Mouse (Mus musculus) adrenal gland, postnatal 14 days (tissue): ENCODE measurements around the gene Pole2. TPM values are rescaled to one million over a fixed set of nuclear protein-coding genes. Genes with fewer than 3 reads are reported as not detected.

Experiments used
- DNase-seq: peaks from one replicate; pipeline ENCODE4 v3.0.0; 2021; ENCODE audit warnings: mixed read lengths
- long read RNA-seq, 2 experiments: library from polyadenylated mRNA; stranded (forward); transcript quantifications; one replicate each; pipeline ENCODE4 v2.0.0; 2021
- total RNA-seq: library from RNA; stranded (reverse); gene quantifications from 2 replicates; pipeline ENCODE4 v1.2.3, GENCODE M21; 2021

Gene Pole2
- 5.3 and 5.7 TPM in 2 replicates for total RNA-seq
- long read RNA-seq, experiment 1, partial matches to known transcripts = 1 of 7 reads
- long read RNA-seq, experiment 1, other reads (novel, unspliced or antisense) = 2 of 7 reads
- long read RNA-seq, experiment 2, partial matches to known transcripts = 0 of 3 reads
- long read RNA-seq, experiment 2, other reads (novel, unspliced or antisense) = 1 of 3 reads

DNA sequence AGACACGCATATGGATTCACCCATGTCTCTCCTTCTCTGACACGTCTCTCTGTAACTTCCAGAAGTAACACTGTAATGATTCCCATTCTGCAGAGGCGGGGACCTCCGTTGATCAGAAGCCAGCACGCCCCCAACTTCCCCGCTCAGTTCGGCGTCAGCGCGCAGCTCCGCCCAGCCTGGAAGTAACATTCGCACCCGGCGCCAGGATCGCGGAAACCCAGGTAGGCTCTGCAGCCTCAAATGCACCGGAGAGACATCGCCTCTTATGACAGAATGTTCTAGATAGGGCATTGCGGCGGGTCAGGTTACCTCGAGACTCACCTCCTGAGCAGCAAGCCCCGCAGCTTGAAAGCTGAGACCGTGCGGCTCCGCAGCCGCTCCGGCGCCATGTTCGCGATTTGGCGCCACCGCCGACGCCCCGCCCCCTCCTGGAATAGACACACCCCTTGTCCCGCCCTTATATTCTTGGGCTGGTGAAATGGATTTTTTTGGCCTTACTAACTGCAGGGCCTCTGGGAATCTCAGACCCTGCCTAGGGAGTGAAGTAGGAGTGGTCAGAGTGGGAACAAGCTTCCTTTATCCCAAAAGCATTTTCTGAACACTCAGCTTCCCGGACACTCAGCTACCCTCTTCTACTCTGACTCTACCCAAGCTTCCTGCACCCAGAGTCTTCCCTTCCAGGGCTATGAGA, at the start of gene Pole2:
Gene Pole2 (minus strand): TSS at position 420 of the 691 bp plus-strand sequence.
- peak; percentile 94 for DNase-seq

GRCm38 (mm10) chr12:69268956-69269355, 41.0 kb upstream of the Pole2 start:
- no peak for DNase-seq

- DNase-seq = no peak
Observed at GRCm38 (mm10) chr12:69267956-69268632, 40.1 kb upstream of the Pole2 start.

DNA sequence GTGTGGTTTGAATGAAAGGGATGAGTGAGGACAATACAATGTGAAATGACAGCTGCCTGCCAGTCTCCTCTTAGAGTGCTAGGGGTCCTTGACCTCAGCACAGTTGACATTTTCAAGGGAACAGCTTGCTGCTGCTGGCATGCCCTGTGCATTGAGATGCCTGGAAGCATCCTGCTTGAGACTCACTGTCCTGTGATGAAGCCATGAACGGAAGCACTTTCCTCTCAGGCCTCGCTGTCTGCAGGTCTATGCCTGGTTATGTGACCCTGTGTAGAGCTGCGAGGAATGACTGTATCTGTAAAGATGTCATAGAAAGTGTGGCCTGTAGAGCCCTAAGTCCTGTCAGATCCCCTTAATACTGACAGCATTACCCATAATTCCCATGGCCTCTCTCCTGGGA, 37.0 kb upstream of the Pole2 start:
- no peak for DNase-seq

DNA sequence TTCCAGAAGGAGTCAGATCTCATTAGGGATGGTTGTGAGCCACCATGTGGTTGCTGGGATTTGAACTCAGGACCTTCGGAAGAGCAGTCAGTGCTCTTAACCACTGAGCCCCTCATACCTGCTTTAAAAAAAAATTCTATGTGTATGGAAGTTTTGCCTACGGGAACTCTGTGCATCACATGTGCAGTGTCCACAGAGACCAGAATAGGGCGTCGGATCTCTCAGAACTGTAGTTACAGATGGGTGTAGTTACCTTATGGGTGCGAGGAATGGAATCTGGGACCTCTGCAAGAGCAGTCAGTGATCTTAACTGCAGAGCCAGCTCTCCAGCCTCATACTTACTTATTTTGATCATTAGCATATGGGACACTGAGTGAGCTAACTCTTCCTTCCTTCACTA, 34.3 kb upstream of the Pole2 start:
- DNase-seq = no peak

DNA sequence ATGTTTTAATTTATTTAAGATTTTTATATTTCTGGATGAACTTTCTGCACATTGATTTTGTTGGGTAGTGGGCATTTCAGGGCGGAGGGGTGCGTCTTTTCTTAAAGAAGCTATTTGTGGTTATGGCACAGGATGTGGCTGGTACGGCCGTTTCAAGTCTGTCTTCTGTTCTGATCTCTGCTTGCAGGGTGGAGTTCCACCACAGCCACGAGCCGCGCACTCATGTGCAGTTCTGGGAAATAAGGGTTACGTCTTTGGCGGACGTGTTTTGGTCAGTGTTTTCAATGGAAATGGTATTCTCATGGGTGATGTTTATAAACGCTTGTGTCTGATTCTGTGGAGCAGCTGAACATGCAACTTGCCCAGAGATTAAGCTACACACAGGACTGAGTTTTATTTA, 29.8 kb upstream of the Pole2 start:
- DNase-seq = no peak

DNA sequence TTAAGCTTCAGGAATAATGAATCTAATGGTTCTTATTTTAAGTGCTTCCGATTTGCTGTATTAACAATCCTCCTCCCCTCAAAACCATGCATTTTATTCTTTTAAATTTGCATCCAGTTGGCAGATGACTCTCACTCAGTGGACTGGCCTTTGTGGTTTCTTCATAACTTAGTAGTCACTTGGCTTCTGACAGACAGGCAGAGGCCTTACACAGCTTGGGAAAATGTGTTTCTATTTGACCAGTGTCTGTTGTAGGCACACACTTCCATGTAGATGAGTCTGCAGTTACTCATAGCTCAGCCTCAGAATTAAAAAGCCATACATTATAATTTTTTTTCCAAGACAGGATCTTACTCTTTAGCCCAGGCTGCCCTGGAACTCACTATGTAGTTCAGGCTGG, 25.8 kb upstream of the Pole2 start:
- DNase-seq = no peak

- no peak for DNase-seq
Observed at GRCm38 (mm10) chr12:69250756-69251155, 22.8 kb upstream of the Pole2 start.

DNA sequence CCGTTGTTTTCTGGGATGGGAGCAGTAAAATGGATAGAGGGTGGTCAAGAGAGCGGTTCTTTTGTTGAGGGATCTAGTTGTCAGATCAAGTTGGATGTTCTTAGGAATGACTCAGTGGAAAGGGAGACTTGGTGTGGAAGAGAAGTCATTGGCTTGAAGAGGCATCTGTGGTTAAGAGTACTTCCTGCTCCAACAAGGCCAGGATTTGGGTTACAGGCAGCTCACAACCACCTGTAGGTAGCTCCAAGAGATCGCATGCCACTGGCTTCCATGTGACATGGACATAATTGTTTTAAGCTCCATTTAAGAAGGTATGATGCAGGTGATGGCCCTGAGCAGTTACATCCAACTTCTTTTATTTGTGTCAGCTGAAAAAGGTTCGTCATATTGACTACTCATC, 21.8 kb upstream of the Pole2 start:
- DNase-seq = no peak

DNA sequence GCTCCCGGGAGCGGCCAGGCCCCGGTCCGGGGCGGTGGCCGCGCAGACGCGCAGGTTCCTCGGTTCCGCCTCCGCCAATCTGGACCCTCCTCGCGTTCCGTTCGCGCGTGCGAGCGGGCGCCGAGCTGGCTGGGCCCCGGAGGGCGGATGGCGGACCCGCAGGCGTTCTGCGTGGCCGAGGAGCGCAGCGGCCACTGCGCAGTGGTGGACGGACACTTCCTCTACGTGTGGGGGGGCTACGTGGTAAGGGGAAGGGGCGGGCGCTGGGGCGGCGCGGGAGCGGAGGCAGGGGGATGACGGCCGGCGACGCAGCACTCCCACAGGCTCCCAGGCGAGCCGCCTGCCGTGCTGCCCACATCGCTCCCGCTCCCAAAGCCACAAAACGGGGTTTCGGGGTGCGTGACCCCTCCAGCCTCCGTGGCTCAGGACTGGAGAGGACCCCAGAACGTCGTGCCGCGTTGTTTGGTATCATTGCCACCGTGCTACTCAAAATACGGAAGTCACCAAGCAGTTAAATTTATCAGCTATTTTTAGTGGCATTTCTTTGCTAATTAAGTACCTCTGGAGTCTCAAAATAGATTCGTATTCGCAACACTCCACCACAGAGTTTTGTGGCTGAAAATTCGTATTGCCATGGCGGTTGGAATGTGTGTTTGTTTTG, 13.9 kb upstream of the Pole2 start:
- peak; percentile 88 for DNase-seq

DNA sequence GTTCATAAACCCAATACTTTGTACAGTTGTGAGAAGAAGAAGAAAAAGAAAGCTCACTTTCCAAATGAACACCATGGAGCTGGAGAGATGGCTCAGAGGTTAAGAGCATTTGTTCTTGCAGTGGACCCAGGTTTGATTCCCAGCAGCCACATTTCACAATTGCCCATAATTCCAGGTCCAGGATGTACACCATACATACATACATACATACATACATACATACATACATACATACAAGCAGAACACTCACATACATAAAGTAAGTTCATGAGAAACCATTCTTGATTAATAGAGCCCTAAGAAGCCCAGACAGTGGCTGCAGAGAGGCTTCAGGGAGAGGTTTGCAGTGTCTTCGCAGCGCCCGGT, 13.4 kb upstream of the Pole2 start:
- DNase-seq = no peak

- no peak for DNase-seq
Observed at GRCm38 (mm10) chr12:69240876-69241275, 12.9 kb upstream of the Pole2 start, which contains the start of gene Klhdc1. Gene Klhdc1 (plus strand): TSS chr12:69241176.

- no peak for DNase-seq
Observed at GRCm38 (mm10) chr12:69238284-69238683, 10.3 kb upstream of the Pole2 start.

DNA sequence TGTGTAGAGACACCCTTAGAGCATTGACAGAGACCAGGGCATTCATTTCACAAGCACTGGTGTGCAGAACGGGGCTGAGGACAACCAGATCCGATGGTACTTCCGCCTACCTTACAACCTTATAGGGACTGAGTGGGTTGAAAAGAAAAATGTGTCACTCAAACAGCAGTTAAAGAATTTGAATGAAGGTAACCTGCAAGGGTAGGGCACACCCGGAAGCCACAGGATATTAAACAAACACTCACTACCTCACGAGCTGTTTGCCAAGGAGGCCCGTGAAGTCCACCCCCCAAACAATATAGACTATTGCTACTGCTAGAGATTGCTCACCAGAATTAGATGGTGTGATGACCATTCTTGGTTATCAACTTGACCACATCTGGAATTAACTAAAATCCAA, 7.8 kb upstream of the Pole2 start:
- DNase-seq = no peak

- DNase-seq = peak; percentile 65
Observed at GRCm38 (mm10) chr12:69229251-69229650, 1.3 kb upstream of the Pole2 start.

- no peak for DNase-seq
Observed at GRCm38 (mm10) chr12:69220613-69221277, 7.2 kb downstream of the Pole2 start.

GRCm38 (mm10) chr12:69216587-69216986, 11.4 kb downstream of the Pole2 start:
- DNase-seq = no peak

GRCm38 (mm10) chr12:69215000-69215785, 12.8 kb downstream of the Pole2 start:
- peak; percentile 73 for DNase-seq

DNA sequence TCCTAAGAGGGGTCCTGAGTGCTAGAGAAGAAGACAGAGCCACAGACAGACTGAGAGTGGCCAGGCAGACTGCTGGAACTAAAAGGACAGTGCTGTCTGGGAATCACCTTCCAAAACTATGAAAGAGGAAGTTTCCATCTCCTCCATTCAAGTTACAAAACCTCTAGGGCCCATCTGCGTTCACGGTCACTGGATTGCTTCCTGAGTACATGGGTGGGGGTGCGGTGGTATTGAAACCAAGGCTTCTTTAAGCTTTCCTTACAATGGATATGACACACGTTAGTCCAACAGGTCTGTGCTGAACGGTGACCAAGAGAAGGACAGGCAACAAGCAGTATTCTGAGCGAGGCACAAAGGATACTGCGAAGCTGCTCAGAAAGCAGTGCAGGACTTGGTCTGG, 13.6 kb downstream of the Pole2 start:
- no peak for DNase-seq

DNA sequence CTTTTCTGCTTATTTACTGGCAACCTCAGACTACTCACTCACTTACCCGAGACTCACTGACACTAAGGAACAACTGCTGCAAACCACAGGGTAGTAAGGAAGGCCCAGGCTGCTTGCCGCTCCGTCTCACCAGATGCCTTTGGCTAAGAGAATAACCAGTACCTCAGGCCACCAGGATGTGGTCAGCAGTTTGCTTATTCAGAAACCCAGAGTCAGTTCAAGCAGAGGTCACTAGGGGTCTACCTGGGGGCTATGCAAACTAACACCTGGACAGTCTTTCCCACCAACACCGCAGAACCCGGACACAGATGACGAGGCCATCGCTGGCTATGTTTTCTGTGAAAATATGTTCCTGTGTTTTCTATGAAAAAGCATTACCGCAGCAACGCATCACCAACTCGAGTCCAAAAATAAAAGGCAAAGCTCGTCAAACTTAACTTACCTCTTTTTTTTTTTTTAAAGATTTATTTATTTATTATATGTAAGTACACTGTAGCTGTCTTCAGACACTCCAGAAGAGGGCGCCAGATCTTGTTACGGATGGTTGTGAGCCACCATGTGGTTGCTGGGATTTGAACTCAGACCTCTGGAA, 14.7 kb downstream of the Pole2 start:
- DNase-seq = no peak

DNA sequence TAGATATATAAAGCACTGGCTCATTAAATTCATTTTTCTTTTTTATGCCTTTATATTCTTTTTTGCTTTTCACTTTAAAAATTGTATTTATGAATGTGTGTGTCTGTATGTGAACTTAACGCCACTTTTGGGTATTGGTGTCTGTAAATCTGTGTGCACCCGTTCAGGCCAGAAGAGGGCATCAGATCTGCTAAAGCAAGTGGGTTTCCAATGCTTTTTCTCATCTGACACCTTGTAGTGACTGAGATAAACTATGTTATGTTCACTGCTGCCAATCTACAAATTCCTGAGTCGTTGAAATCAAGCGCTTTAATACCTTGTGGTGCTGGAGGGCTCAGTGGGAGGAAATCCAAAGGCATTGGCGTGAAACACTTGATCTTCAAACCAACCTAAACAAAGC, 16.9 kb downstream of the Pole2 start:
- no peak for DNase-seq
